Mouse (Mus musculus) cortical plate, adult 2 months (tissue): ENCODE measurements around the gene Best3.

Experiments used
- CTCF ChIP-seq: fragments of 200-500 bp; IDR thresholded peaks from 2 replicates; pipeline ENCODE4 v1.5.1; 2011; ENCODE audit warnings: mild to moderate bottlenecking, control low read depth, low read length; ENCODE audit not compliant: insufficient read depth; ENCODE audit errors: extremely low read depth
- POLR2A ChIP-seq: fragments of 200-500 bp; IDR thresholded peaks from 2 replicates; pipeline ENCODE4 v1.6.1; 2011; ENCODE audit warnings: mild to moderate bottlenecking, low read length, control low read depth; ENCODE audit not compliant: insufficient read depth; ENCODE audit errors: extremely low read depth

DNA sequence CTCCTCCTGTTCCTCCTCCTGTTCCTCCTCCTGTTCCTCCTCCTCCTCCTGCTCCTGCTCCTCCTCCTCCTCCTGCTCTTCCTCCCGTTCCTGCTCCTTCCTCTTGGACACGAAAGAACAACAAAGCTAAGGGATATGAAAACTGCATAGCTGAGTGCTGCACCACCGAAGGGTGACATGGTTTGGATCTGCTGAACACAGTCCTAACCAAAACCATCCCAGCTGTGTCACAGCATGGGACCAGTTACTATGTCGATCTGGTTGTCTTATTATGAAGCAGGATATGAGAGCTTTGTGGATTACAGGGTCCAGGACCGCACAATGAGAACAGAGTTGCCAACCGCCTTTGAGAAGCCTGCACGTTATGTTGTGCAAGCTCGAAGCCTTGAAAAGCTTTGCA is 40.1 kb downstream of the Best3 start:
- no peak for TF ChIP-seq POLR2A
- TF ChIP-seq CTCF, result no peak
